Mouse (Mus musculus) thymus, adult 2 months (tissue): Measurements from ENCODE around the gene Krtap4-13. TPM values are rescaled to one million over a fixed set of nuclear protein-coding genes. Genes with fewer than 3 reads are reported as not detected.
"Not testable (repeated sequence)": the region's sequence is repeated elsewhere in the genome, so short reads cannot be mapped to it uniquely, and the experiment has no call there.

Experiments used
- DNase-seq: peaks from one replicate; pipeline ENCODE4 v3.0.0; 2021
- H3K27ac ChIP-seq: fragments of 200-500 bp; 2 replicates; pipeline ENCODE4 v1.5.1; 2012; ENCODE audit warnings: low read length, control low read depth; ENCODE audit not compliant: control insufficient read depth, insufficient read depth
- H3K27me3 ChIP-seq: fragments of 200-500 bp; 2 replicates; pipeline ENCODE4 v1.6.1; 2012; ENCODE audit warnings: mild to moderate bottlenecking, low read length, moderate library complexity, mixed read lengths; ENCODE audit not compliant: control insufficient read depth, insufficient read depth
- H3K36me3 ChIP-seq: fragments of 200-500 bp; 2 replicates; pipeline ENCODE4 v1.6.1; 2012; ENCODE audit warnings: mild to moderate bottlenecking, low read length, moderate library complexity; ENCODE audit not compliant: control insufficient read depth, insufficient read depth
- H3K4me1 ChIP-seq: fragments of 200-500 bp; replicated peaks from 2 replicates; pipeline ENCODE4 v1.6.1; 2012; ENCODE audit warnings: low read length; ENCODE audit not compliant: control insufficient read depth, insufficient read depth
- H3K4me3 ChIP-seq: fragments of 200-500 bp; 2 replicates; pipeline ENCODE4 v1.5.1; 2012; ENCODE audit warnings: mild to moderate bottlenecking, low read length, control low read depth, moderate library complexity; ENCODE audit not compliant: control insufficient read depth, insufficient read depth
- CTCF ChIP-seq: fragments of 200-500 bp; IDR thresholded peaks from 2 replicates; pipeline ENCODE4 v1.5.1; 2012; ENCODE audit warnings: mild to moderate bottlenecking, control low read depth, low read length, moderate library complexity, borderline replicate concordance; ENCODE audit not compliant: control insufficient read depth, poor library complexity, insufficient read depth; ENCODE audit errors: extremely low read depth
- POLR2A ChIP-seq: fragments of 200-500 bp; IDR thresholded peaks from 2 replicates; pipeline ENCODE4 v1.6.1; 2012; ENCODE audit warnings: mild to moderate bottlenecking, low read length, control low read depth, moderate library complexity; ENCODE audit not compliant: control insufficient read depth, poor library complexity, insufficient read depth; ENCODE audit errors: extremely low read depth
- WGBS: fragments of 180-500 bp; shearing (Covaris S2); methylation state at CpG from one replicate; pipeline ENCODE4 v1.1.7; 2018; 5-methylcytosine and 5-hydroxymethylcytosine counted together
- polyA plus RNA-seq: library from polyadenylated mRNA; depleted of rRNA; stranded (reverse); fragments of >200 nt; gene quantifications from 2 replicates; pipeline ENCODE4 v1.2.3, GENCODE M21; 2012

The Krtap4-13 gene
- polyA plus RNA-seq, 1 experiment: not detected

- Histone ChIP-seq H3K4me1 (no peaks in the 10 kb centered on the region), H3K27ac (no peak within 1 kb of the TSS), H3K4me3 (no peak within 1 kb of the TSS), H3K27me3 (no peaks in the 10 kb centered on the region), H3K36me3 (no peaks in the 10 kb centered on the region)
- 54% methylated on average over 1 of the region's 1 CpGs for WGBS
- no peak for DNase-seq
- TF ChIP-seq CTCF (no peak), POLR2A (no peak)
These were observed 28.3 kb upstream of the Krtap4-13 start, which contains the start of gene 2300003K06Rik for GRCm38 (mm10) chr11:99837966-99838365. TSS of gene 2300003K06Rik (minus strand) at chr11:99838066.

DNA sequence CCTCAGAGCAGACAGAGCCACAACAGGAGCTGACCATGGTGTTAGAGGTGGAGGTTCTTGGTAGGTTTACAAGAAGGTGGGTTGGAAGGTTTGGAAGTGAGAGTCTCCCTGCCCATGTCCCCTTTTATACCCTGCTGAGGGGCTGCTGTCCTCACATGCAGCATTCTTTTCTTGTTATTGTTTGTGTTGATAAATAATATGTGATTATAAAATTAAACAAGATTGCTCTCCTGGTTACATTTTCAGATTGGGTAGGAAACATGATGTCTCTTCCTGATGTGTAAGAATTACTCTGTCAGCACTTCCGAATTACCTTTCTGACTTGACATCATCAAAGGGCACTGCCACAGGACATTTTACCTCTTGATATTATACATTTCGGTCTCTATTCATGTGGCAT lies 5.9 kb upstream of the Krtap4-13 start, which contains the start of gene Gm11564:
Gene Gm11564 (minus strand): TSS at position 101 of the 400 bp plus-strand sequence.
- not testable (repeated sequence) for H3K36me3 ChIP-seq, H3K27ac ChIP-seq, H3K4me3 ChIP-seq, H3K4me1 ChIP-seq, H3K27me3 ChIP-seq, DNase-seq
- 90% methylated on average over 2 of the region's 2 CpGs for WGBS

DNA sequence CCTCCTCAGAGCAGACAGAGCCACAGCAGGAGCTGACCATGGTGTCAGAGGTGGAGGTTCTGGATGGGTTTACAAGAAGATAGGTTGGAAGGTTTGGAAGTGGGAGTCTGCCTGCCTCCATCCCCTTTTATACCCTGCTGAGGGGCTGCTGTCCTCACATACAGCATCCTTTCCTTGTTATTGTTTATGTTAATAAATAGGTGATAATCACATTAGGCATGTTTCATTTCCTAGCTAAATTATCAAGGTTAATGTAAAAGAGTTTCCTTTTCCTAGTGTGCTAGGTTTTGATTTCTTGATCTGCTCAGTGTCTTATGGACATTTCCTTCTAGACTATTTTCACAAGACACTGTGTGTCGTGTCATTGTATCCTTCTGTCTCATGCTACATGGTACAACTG lies 5.3 kb downstream of the Krtap4-13 start, which contains the start of gene Gm11554:
Gene Gm11554 (minus strand): TSS at position 101 of the 400 bp plus-strand sequence.
- DNase-seq, H3K4me1 ChIP-seq, H3K36me3 ChIP-seq, H3K27ac ChIP-seq, H3K4me3 ChIP-seq, H3K27me3 ChIP-seq: not testable (repeated sequence)
- WGBS: no CpG with 5 or more reads among the region's 1 CpGs

- H3K27ac ChIP-seq, DNase-seq, H3K4me3 ChIP-seq, H3K36me3 ChIP-seq, H3K4me1 ChIP-seq, H3K27me3 ChIP-seq: not testable (repeated sequence)
- WGBS: no CpG with 5 or more reads among the region's 1 CpGs
These were observed 10.9 kb downstream of the Krtap4-13 start, which contains the start of gene Gm11569 for GRCm38 (mm10) chr11:99798832-99799231. TSS of gene Gm11569 (minus strand) at chr11:99798932.

DNA sequence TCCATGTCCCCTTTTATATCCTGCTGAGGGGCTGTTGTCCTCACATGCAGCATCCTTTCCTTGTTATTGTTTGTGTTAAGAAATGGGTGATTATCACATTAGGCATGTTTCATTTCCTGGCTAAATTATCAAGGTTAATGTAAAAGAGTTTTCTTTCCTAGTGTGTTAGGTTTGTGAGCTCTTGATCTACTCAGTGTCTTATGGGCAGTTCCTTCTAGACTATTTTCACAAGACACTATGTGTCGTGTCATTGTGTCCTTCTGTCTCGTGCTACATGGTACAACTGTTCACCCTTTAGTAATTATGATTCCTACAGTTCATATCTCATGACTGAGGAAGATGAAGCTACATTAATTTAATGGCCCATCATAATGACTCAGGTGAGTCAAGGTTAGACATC lies 16.3 kb downstream of the Krtap4-13 start, which contains the start of gene Gm11596:
Gene Gm11596 (minus strand): TSS at position 101 of the 400 bp plus-strand sequence.
- H3K36me3 ChIP-seq: no peaks in the 10 kb centered on the region
- TF ChIP-seq CTCF: no peak
- TF ChIP-seq POLR2A: no peak
- no peaks in the 10 kb centered on the region for H3K27me3 ChIP-seq
- no peak within 1 kb of the TSS for H3K4me3 ChIP-seq
- no peak within 1 kb of the TSS for H3K27ac ChIP-seq
- no peak for DNase-seq
- H3K4me1 ChIP-seq: no peaks in the 10 kb centered on the region
- WGBS: 88% methylated on average over 2 of the region's 2 CpGs

- H3K4me1 ChIP-seq, H3K36me3 ChIP-seq, H3K4me3 ChIP-seq, H3K27ac ChIP-seq, DNase-seq, H3K27me3 ChIP-seq: not testable (repeated sequence)
These were observed 24.8 kb downstream of the Krtap4-13 start, which contains the start of gene Krtap4-9 for GRCm38 (mm10) chr11:99784900-99785299. TSS of gene Krtap4-9 (plus strand) at chr11:99785200.

DNA sequence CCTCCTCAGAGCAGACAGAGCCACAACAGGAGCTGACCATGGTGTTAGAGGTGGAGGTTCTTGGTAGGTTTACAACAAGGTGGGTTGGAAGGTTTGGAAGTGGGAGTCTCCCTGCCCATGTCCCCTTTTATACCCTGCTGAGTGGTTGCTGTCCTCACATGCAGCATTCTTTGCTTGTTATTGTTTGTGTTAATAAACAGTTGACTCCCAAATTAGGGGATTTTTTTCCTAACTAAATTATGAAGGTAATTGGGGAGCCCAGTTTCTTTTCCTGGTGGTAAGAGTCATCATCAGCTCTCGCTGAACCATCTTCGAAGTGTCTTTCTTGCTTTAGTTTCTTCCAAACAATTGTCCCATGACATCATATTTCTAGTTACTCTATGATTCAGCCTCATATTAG lies 29.1 kb downstream of the Krtap4-13 start, which contains the start of gene Krtap4-8:
Gene Krtap4-8 (minus strand): TSS at position 101 of the 400 bp plus-strand sequence.
- Histone ChIP-seq H3K36me3 (no peaks in the 10 kb centered on the region), H3K4me3 (no peak within 1 kb of the TSS), H3K27me3 (no peaks in the 10 kb centered on the region), H3K4me1 (no peaks in the 10 kb centered on the region), H3K27ac (no peak within 1 kb of the TSS)
- TF ChIP-seq CTCF: no peak
- TF ChIP-seq POLR2A: no peak
- 96% methylated on average over 2 of the region's 2 CpGs for WGBS
- DNase-seq: no peak
